Mouse (Mus musculus) neutrophil, adult 5-6 weeks (primary cell): ENCODE data around the gene Chrm4. TPM values are rescaled to one million over a fixed set of nuclear protein-coding genes. Genes with fewer than 3 reads are reported as not detected.

Experiments used
- total RNA-seq: library from RNA; stranded (forward); fragments of 200-1000 nt; gene quantifications from 2 replicates; pipeline ENCODE4 v1.2.3, GENCODE M21; 2017

The Chrm4 gene
- total RNA-seq, 1 experiment from 2014 or later = not detected

Other genes with a start within 250 kb of the Chrm4 start
- 12.7 and 17.2 TPM in 2 replicates for gene Atg13, start 216.7 kb upstream of the Chrm4 start, total RNA-seq
- 11.5 and 11.8 TPM in 2 replicates for gene Harbi1, start 216.4 kb upstream of the Chrm4 start, total RNA-seq
- gene Ambra1, start 197.1 kb upstream of the Chrm4 start, total RNA-seq = 41.9 and 42.8 TPM in 2 replicates
- 1.1 and 1.3 TPM in 2 replicates for gene Mdk, start 5.0 kb downstream of the Chrm4 start, total RNA-seq
- 0.35 and 0.74 TPM in 2 replicates for gene Gm9821, start 18.5 kb downstream of the Chrm4 start, total RNA-seq
- gene Dgkz, start 48.6 kb downstream of the Chrm4 start, total RNA-seq = 137 TPM in 2 replicates
- gene Creb3l1, start 97.3 kb downstream of the Chrm4 start, total RNA-seq = 0.23 and 0.25 TPM in 2 replicates
- 213 and 241 TPM in 2 replicates for gene Phf21a, start 165.9 kb downstream of the Chrm4 start, total RNA-seq